Mouse (Mus musculus): ENCODE data around the gene Sell. TPM values are rescaled to one million over a fixed set of nuclear protein-coding genes. Genes with fewer than 3 reads are reported as not detected.

Gene Sell
- polyA plus RNA-seq, 1 experiment from 2014 or later = 0.09 TPM

DNA sequence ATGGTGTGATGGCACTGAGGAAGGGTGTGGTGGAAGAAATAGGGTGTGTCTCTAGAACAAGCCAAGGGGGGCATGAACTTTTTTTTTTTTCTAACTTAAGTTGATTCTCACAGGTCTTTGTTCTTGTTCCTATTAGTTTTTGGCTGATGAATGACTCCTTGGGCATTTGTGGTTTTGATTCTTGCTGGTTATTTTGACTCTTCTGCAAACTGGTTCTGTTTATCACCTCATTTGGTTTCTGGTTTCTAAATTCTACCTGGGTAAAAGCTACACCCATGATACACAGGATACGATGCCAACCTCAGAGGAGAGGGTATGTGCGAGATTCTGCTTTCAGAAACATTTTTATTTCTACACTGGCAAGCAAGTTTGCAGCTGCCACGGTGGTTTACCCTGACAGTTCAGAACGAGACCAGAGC lies 16.6 kb downstream of the Sell start:
- Histone ChIP-seq H3K4me1 (replicated peaks) (no peaks in the 10 kb centered on the region), H3K27ac (no peak overlapping the region), H3K9me3 (no peaks in the 10 kb centered on the region), H3K27me3 (ENCODE audit: insufficient read depth, poor library complexity, severe bottlenecking) (no peaks in the 10 kb centered on the region), H3K36me3 (no peaks in the 10 kb centered on the region), H3K4me3 (no peak overlapping the region)
- whole genome bisulfite sequencing = 88% methylated on average over 4 of the region's 4 CpGs
- no peak for DNase-seq (ENCODE audit: low spot score)

DNA sequence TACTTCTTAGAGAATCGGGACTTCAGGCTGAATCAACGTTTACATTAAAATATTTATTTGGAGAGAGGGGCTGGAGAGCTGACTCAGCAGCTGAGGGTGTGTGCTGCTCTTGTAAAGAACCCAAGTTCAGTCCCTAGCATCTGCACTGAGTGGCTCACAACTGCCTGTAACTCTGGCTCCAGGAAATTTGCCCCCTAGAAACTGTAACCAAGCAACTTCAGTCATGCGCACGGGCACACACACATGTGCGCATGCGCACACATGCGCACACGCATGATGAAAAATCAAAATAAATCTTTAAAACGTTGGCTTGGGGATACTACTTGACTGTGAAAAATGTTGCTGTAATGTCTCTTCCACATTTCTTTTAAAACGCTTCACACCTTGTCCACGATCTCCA lies 17.3 kb downstream of the Sell start:
- H3K27me3 ChIP-seq (ENCODE audit: insufficient read depth, poor library complexity, severe bottlenecking) = no peaks in the 10 kb centered on the region
- no peak overlapping the region for H3K27ac ChIP-seq
- no peaks in the 10 kb centered on the region for H3K9me3 ChIP-seq
- no peak for DNase-seq (ENCODE audit: low spot score)
- no peaks in the 10 kb centered on the region for H3K36me3 ChIP-seq
- H3K4me3 ChIP-seq = no peak overlapping the region
- 88% methylated on average over 11 of the region's 11 CpGs for WGBS
- no peaks in the 10 kb centered on the region for H3K4me1 ChIP-seq (replicated peaks)

DNA sequence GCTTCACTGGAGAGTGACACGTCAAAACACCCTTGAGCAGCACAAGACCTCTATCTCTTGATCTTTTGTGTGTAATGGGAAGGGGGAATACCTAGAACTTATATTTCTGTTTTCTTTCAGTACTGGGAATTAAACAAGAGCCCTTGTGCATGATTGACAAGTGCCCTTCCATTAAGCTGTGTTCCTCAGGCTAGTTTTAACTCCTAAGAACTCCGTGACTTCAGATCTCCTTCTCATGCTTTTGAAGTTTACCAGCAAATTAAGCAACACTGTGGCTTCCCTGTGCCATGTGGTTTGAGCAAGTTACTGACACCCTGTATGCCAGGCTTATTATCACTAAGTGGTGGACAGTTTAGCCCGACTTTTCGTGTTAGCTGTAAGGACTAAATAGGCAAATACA lies 21.3 kb downstream of the Sell start:
- no peaks in the 10 kb centered on the region for H3K9me3 ChIP-seq

DNA sequence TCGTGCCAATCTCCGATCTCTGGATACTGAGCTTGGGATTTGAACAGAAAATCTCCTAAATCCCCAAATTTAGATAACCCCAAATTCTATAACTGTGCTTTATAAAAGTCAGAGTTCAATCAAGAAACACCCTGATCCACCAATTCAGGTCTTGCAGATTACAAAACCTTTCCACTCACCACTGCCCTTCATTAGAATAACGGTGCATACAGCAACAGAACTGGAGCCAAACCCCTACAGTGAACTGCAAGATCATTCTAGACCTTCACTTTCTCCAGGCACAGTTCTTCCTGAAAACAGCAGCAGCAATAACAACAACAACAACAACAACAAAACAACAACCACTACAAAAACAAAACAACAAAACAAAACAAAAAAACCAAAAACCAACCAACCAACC lies 25.0 kb downstream of the Sell start:
- Histone ChIP-seq H3K27ac (no peak overlapping the region), H3K27me3 (ENCODE audit: insufficient read depth, poor library complexity, severe bottlenecking) (no peaks in the 10 kb centered on the region), H3K36me3 (no peaks in the 10 kb centered on the region)

More for the DNA sequence above, 21.3 kb downstream of the Sell start:
- Histone ChIP-seq H3K27me3 (ENCODE audit: insufficient read depth, poor library complexity, severe bottlenecking) (no peaks in the 10 kb centered on the region), H3K4me1 (replicated peaks) (no peaks in the 10 kb centered on the region), H3K36me3 (no peaks in the 10 kb centered on the region), H3K4me3 (no peak overlapping the region), H3K27ac (no peak overlapping the region)
- no peak for DNase-seq (ENCODE audit: low spot score)
- 89% methylated on average over 4 of the region's 4 CpGs for WGBS

DNA sequence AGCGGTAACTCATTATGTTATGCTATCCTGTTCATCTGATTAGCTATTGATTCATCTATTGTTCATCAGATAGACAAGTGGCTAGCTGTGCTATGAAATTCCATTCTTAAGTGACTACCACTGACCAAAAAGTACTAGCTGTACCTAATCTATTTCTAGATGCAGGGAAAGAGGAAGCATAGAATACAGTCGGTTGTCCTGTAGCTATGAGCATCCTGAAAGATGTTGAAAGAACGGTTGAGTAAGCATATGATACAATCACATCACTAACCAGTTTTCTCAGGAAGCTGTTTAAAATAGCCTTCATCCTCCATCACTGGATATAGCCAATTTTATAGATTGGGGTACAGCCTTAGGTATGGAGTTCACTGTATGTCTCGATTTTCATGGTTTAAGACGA lies 26.1 kb downstream of the Sell start:
- Histone ChIP-seq H3K27me3 (ENCODE audit: insufficient read depth, poor library complexity, severe bottlenecking) (no peaks in the 10 kb centered on the region), H3K4me3 (no peak overlapping the region), H3K9me3 (no peaks in the 10 kb centered on the region), H3K36me3 (no peaks in the 10 kb centered on the region), H3K27ac (no peak overlapping the region), H3K4me1 (replicated peaks) (no peaks in the 10 kb centered on the region)
- no peak for DNase-seq (ENCODE audit: low spot score)
- 93% methylated on average over 5 of the region's 5 CpGs for WGBS

More for the DNA sequence above, 25.0 kb downstream of the Sell start:
- H3K9me3 ChIP-seq = no peaks in the 10 kb centered on the region
- H3K4me1 ChIP-seq (replicated peaks) = no peaks in the 10 kb centered on the region
- no peak overlapping the region for H3K4me3 ChIP-seq
- WGBS = 88% methylated on average over 3 of the region's 3 CpGs
- DNase-seq (ENCODE audit: low spot score) = no peak

DNA sequence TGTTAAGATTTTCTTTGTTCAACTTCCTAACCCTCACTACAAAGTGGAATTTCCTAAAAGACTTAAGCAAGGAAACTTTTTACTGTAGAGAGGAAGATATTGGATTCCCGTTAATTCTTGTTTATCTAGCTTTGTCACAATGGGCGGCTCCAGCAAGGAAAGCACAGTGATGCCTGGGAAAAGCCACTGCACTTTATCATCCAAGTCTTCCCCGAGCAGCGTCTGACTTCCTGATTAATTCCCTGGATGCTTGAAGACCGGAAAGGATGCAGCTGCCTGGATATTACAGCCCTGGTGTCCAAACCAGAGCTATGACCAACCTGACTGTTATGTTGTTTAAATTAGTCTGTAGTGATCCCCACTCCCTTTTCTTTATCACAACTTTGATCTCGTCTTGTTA lies 35.0 kb downstream of the Sell start:
- Histone ChIP-seq H3K36me3 (no peaks in the 10 kb centered on the region), H3K27me3 (ENCODE audit: insufficient read depth, poor library complexity, severe bottlenecking) (no peaks in the 10 kb centered on the region), H3K27ac (no peak overlapping the region), H3K9me3 (no peaks in the 10 kb centered on the region), H3K4me1 (replicated peaks) (no peaks in the 10 kb centered on the region), H3K4me3 (no peak overlapping the region)
- 80% methylated on average over 6 of the region's 6 CpGs for WGBS
- DNase-seq (ENCODE audit: low spot score) = no peak

DNA sequence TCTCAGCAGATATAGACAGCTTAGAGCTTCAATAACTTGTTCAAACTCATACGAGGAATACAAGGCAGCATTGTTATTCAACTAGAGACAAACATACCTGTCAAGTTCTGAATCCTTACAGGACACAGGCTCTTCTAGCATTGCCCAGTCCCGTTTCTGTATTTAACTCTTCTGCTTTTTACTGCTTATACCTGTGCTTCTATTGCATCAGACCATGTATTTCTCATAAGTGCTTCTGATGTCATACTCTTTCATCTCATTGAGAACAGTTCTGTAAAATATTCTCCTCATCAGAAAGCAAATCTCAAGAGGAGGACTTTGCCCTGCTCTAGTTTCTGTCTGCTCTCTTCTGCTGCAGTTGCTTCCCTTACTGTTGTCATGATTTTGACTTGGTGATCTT lies 36.1 kb downstream of the Sell start:
- Histone ChIP-seq H3K36me3 (no peaks in the 10 kb centered on the region), H3K9me3 (no peaks in the 10 kb centered on the region), H3K4me1 (replicated peaks) (no peaks in the 10 kb centered on the region), H3K4me3 (no peak overlapping the region), H3K27ac (no peak overlapping the region), H3K27me3 (ENCODE audit: insufficient read depth, poor library complexity, severe bottlenecking) (no peaks in the 10 kb centered on the region)
- WGBS = 88% methylated on average over 2 of the region's 2 CpGs
- DNase-seq (ENCODE audit: low spot score) = no peak

DNA sequence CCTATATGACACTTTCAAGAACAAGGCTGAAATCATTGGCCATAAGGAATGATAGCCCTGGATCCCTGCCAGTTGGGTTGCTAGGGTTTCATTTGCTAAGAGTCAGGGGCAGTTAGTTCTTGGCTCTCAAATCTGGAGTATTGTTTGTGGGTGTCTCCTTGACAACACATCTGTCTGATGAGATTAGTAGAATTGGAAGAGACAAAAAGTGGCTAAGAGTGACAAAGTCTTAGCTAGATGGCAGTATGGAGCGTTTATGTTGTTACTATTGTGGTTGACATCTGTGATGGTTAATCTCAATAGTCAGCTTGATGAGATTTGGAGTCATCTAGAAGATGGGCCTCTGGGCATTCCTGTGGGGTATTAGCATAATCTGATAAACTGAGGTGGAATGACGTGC lies 36.6 kb downstream of the Sell start:
- DNase-seq (ENCODE audit: low spot score) = no peak
- Histone ChIP-seq H3K27me3 (ENCODE audit: insufficient read depth, poor library complexity, severe bottlenecking) (no peaks in the 10 kb centered on the region), H3K4me1 (replicated peaks) (no peaks in the 10 kb centered on the region), H3K36me3 (no peaks in the 10 kb centered on the region), H3K9me3 (no peaks in the 10 kb centered on the region), H3K27ac (no peak overlapping the region), H3K4me3 (no peak overlapping the region)
- WGBS = 77% methylated on average over 2 of the region's 2 CpGs

DNA sequence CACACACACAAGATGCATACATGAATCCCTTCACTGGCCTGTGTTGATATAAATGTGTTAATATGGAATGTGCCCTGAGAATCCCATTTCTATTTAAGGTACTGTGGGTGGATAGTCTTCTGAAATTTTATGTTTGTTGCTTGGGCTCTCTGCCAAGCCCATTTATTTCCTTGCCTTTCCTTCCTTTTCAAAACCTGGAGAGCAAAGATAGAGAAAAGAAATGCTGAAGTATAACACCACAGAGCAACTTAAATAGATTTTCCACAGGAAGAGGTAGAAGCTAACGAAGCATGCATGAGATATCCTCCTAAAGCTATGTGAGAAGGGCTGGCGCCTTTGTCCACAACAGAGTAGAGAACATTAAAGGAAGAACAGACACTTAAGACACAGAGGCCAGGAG lies 48.0 kb downstream of the Sell start:
- H3K9me3 ChIP-seq = no peaks in the 10 kb centered on the region
- WGBS = 90% methylated on average over 2 of the region's 2 CpGs
- H3K4me3 ChIP-seq = no peak overlapping the region
- no peak overlapping the region for H3K27ac ChIP-seq
- no peaks in the 10 kb centered on the region for H3K4me1 ChIP-seq (replicated peaks)
- no peaks in the 10 kb centered on the region for H3K27me3 ChIP-seq (ENCODE audit: insufficient read depth, poor library complexity, severe bottlenecking)
- no peaks in the 10 kb centered on the region for H3K36me3 ChIP-seq
- DNase-seq (ENCODE audit: low spot score) = no peak

DNA sequence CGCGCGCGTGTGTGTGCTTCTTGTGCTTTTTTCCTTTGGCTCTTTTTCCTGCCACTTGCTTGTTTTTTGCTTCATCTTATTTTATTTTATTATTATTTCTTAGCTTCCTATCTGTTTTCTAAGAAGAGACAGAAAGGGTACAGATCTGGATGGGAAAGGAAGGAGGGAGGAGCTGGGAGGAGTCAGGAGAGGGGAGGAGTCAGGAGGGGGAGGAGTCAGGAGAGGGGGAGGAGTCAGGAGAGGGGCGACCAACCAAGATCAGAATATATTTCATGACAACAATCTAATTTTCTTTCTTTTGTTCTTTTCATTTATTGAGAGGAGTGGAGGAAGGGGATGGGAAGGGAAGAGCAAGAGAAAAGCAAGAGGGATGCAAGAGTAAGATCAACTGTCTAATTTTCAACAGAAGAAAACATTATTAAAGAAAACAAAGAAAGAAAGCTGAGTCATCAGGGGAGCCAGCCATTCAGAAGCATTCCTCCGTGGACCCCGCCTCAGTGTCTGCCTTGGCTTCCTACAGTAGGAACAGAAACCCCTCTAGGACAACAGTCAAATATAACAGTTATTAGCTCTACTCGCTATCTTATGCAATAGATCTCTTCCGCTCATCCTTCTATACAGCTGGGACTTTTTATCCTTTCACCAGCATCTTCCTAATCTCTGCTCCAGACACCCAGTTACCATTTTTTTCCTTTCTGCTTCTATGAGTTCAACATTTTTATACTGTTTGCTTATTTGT lies 49.0 kb downstream of the Sell start:
- H3K36me3 ChIP-seq = no peaks in the 10 kb centered on the region
- H3K4me3 ChIP-seq = no peak overlapping the region
- WGBS = 93% methylated on average over 9 of the region's 9 CpGs
- H3K27me3 ChIP-seq (ENCODE audit: insufficient read depth, poor library complexity, severe bottlenecking) = no peaks in the 10 kb centered on the region
- no peak overlapping the region for H3K27ac ChIP-seq
- no peaks in the 10 kb centered on the region for H3K9me3 ChIP-seq
- H3K4me1 ChIP-seq (replicated peaks) = no peaks in the 10 kb centered on the region
- no peak for DNase-seq (ENCODE audit: low spot score)

DNA sequence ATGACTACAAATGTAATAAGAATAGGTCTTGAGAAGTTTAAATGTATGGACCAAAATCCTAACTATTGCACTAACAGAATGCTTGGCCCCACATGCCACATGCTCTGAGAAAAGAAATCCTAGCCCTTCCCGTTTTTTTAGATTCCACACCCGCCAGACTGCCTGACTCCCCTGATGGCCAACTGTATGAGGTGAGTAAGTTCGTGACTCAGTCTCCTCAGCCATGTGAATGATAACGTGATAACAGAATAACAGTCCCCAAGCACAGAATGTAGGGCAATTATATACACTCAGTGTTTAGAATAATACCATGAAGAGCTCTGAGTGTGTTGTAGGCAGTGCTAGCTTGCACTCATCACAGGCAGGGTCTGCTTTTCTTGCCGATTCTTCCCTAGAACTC lies 52.5 kb downstream of the Sell start:
- Histone ChIP-seq H3K9me3 (no peaks in the 10 kb centered on the region), H3K4me3 (no peak overlapping the region), H3K27me3 (ENCODE audit: insufficient read depth, poor library complexity, severe bottlenecking) (no peaks in the 10 kb centered on the region), H3K4me1 (replicated peaks) (no peaks in the 10 kb centered on the region), H3K36me3 (no peaks in the 10 kb centered on the region), H3K27ac (no peak overlapping the region)
- 88% methylated on average over 5 of the region's 5 CpGs for WGBS
- no peak for DNase-seq (ENCODE audit: low spot score)

DNA sequence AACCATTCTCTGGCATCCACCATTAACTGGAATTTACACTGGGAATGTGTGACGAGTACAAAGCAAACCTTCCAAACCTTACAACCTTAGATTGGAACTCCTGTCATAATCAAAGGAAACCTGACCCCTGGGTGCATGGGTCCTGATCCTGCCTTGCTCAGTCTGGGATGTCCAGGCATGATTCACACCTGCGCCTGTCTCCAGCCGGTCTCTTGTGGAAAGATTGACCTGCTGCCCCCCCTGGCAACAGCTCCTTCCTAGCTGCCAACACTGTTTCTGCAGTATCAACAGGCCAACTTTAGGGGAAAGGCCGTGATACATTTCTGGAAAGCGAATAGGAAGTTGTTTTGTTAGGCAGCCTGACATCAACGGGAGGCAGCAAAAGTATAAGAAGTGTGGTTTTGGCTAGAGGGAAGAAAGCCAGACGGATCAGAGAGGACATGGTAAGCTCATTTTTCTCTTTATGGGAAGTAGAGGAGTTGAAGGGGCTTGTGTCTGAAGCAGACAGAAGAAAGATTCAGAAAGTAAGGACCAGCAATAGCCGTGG lies 53.2 kb downstream of the Sell start, which contains the start of gene Selp:
TSS of gene Selp (plus strand) at position 318 of the 547 bp plus-strand sequence.
- DNase-seq (ENCODE audit: low spot score) = no peak
- Histone ChIP-seq H3K4me3 (no peak within 1 kb of the TSS), H3K27ac (no peak within 1 kb of the TSS), H3K4me1 (replicated peaks) (no peaks in the 10 kb centered on the region), H3K36me3 (no peaks in the 10 kb centered on the region), H3K9me3 (no peaks in the 10 kb centered on the region), H3K27me3 (ENCODE audit: insufficient read depth, poor library complexity, severe bottlenecking) (no peaks in the 10 kb centered on the region)
- WGBS = 80% methylated on average over 8 of the region's 8 CpGs

DNA sequence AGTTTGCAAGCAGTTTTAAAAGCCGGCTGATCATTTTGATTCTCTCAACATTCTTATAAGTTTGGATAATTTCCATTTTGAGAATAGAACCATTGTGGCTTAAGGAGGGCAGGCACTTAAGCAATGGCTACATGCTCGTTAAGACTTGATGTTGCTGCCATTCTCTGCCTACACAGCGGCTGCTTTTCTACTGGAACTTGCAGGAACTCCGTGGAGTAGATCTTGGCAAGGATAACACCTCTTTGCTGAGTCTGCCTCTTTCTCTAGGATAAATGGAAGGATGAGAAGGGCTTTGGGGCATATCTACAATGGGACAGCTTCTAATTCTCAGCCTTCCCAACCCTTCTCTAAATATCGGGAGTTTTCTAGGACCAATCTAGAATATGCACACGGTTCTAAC lies 53.9 kb downstream of the Sell start:
- Histone ChIP-seq H3K27me3 (ENCODE audit: insufficient read depth, poor library complexity, severe bottlenecking) (no peaks in the 10 kb centered on the region), H3K4me1 (replicated peaks) (no peaks in the 10 kb centered on the region), H3K4me3 (no peak overlapping the region), H3K36me3 (no peaks in the 10 kb centered on the region), H3K9me3 (no peaks in the 10 kb centered on the region), H3K27ac (no peak overlapping the region)
- no peak for DNase-seq (ENCODE audit: low spot score)
- 89% methylated on average over 6 of the region's 6 CpGs for WGBS

DNA sequence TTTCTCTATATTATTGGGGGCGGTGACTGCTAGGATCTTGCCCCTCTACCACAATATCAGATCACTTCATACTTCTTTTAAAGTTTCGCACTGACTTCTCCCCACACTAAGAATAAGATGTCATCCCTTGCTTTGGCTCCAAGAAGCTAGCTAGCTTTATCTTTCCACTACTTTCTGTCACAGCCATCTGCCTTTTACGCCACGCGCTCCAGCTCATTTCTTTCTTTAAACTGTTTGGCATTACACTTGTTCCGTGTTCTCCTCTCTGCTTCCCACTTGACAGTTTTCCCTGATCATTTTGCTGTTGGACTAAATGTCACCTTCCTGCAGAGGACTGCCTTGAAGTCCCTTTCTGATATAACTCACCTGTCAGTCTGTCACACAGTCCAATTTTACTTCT lies 56.1 kb downstream of the Sell start:
- no peaks in the 10 kb centered on the region for H3K9me3 ChIP-seq
- H3K4me1 ChIP-seq (replicated peaks) = no peaks in the 10 kb centered on the region
- DNase-seq (ENCODE audit: low spot score) = no peak
- WGBS = 92% methylated on average over 6 of the region's 6 CpGs
- H3K36me3 ChIP-seq = no peaks in the 10 kb centered on the region
- no peak overlapping the region for H3K27ac ChIP-seq
- H3K4me3 ChIP-seq = no peak overlapping the region
- no peaks in the 10 kb centered on the region for H3K27me3 ChIP-seq (ENCODE audit: insufficient read depth, poor library complexity, severe bottlenecking)
